Mouse (Mus musculus) thymus, postnatal 10 days (tissue): ENCODE measurements around the gene Tgm1.

Experiments
- DNase-seq, 2 experiments: peaks; one replicate each; pipeline ENCODE4 v3.0.0; 2021; ENCODE audit warnings: low spot score in 2 of 2

The Tgm1 gene

GRCm38 (mm10) chr14:55724411-55724871, 10.7 kb upstream of the Tgm1 start:
- peak; percentile 76 to 82 for DNase-seq

GRCm38 (mm10) chr14:55723433-55723832, 9.7 kb upstream of the Tgm1 start:
- no peak for DNase-seq

- no peak for DNase-seq
Observed at GRCm38 (mm10) chr14:55722438-55722945, 8.8 kb upstream of the Tgm1 start.

- DNase-seq, result peak; percentile 96 to 97
Observed at GRCm38 (mm10) chr14:55721700-55722437, 8.1 kb upstream of the Tgm1 start, which contains the start of gene Rabggta. Gene Rabggta (minus strand): TSS chr14:55722263.

- DNase-seq, result no peak
Observed at GRCm38 (mm10) chr14:55721076-55721475, 7.3 kb upstream of the Tgm1 start.

DNA sequence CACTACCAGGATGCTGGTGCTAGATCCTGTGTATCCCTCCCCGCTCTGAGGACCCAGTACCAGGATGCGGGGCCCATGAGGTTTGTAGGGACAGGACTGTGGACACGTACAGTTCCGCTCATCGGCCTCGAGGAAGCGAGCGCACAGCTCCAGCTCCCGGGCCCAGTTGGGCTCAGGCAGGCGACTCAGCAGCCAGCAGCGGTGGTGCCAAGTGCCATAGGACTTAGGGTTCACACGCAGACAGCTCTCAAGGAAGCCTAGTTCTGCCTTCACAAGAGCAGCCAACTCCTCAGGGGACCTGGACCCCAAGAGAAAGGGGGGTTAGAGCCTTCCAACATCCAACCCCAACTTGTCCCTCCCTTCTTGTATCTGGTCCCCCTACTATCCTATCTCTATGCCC, 6.9 kb upstream of the Tgm1 start:
- DNase-seq, result no peak

DNA sequence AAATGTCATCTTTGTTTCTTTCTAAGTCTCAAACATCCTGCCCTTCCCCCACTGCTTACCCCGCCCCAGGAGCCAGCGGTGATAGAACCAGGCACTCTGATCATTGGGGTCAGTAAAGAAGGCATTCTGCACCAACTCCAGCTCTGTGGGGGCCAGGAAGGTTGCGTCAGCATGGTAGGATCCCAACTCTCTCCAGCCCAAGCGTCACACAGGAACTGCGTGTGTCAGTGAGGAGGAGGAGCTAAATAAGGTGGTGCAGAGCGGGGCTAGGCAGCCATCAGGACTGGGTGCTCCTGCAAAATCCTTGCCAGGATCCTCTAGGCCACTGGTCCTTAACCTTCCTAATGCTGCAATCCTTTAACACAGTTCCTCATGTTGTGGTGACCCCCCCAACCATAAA, 6.0 kb upstream of the Tgm1 start:
- DNase-seq, result no peak

DNA sequence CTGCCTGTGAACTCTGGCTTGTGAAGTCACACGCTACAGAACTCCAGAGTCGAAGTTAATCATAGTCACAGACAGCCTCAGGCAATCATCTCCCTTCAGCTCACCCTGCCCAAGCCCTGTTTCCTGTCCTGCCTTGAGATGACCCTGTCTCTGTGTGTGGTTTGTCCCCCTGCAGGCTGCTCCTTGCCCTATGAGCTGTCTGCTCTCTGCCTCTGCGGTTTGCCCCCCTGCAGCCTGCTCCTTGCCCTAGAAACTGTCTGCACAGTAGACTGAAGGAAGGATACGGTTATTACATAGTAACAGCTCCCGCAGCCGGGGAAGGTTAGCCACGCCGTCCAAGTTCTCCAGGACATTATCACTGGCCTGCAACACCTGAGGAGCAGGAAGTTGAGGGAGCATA, 3.2 kb upstream of the Tgm1 start:
- no peak for DNase-seq

GRCm38 (mm10) chr14:55716271-55716670, 2.5 kb upstream of the Tgm1 start:
- no peak for DNase-seq

DNA sequence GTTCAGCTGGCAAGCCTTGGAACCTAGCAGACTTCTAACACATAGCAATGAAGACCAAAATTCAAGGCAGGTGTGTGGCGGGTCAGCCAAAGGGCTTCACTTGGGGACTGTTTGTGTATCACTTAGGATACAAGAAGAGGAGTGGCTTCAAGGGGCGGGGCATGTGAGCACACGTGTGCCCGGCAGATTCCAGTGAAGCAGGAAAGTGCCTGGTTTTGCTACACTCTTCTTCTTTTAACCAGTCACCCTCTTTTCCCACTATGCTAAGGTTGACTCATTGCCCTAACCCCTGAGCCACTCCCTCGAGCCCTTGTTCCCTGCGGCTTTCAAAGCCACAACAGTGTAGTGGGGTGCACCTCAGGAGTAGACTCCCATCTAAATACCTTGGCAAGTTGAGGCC, 1.2 kb upstream of the Tgm1 start:
- no peak for DNase-seq

DNA sequence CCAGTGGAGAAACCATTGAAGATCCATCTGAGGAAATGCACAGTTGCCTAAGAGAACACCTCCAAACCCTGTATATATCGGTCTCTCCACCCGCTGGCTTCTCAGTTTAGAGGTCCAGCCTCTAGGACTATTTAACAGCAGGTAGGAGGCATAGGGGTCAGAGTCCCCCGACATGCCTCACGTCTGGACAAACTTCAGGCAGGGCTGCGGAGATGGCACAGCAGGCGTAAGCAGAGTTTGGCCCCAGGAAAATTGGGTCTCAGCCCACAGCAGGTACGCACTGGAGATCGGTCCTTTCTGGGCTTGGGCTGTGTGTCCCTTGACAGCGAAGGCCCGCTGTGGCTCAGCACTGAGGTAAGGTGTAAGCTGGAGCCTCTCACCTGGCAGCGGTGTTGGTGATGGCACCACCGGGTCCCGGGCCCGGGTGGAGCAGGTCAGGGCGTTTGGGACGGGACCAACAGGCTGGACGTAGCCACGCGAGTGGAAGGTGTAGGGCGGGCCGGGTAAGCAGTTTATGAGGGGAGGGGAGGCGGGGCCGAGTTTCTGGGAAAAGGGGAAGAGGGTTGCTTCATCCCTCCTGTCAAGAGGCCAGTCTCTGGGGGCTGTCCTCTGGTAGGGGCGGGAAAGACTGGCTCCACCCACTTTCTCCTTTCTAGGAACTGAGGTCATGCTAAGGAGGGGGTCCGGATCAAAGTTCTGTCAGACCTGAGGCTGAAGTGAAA, 558 bp downstream of the Tgm1 start:
- DNase-seq, result no peak

DNA sequence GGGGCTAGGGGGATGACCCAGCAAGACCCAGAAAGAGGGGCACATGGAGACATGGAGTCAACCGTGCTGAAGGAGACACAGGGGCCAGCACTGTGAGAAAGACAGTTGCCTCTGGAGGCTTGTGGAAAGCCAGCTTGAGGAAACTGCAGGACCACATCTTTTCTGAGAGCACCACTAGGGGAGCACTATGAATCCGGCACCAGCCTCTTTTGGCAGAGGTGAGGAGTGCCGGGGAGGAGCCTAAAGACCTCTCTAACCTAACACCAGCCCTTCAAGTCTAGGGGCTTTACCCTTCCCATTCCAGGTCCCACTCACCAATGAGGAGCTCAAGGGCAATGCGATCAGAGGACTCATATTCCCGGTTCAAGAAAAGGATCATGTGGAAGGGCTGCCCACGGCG, 1.9 kb downstream of the Tgm1 start:
- DNase-seq, result no peak

- no peak for DNase-seq
Observed at GRCm38 (mm10) chr14:55709509-55709908, 4.2 kb downstream of the Tgm1 start.

GRCm38 (mm10) chr14:55707397-55707796, 6.3 kb downstream of the Tgm1 start:
- no peak for DNase-seq

GRCm38 (mm10) chr14:55706051-55706600, 7.6 kb downstream of the Tgm1 start:
- no peak for DNase-seq

DNA sequence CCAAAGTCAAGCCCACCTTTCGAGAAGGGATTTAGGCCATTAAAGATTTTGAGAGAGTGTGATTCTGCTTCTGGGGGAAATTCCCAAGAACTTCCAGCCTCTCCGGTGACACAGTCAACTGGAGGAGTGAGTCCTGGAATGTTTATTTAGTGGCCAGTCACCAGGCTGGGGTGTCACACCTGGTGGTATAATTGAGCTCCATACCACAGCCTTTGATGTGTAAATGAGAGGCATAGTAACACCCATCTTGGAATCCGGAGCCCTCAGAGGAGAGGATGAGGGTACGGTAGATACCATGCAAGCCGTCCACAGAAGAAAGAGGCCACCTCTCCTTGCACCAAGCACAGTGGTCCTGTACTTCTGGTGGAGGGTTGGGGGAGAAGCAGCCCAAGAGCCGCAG, 11.0 kb downstream of the Tgm1 start:
- DNase-seq, result no peak

DNA sequence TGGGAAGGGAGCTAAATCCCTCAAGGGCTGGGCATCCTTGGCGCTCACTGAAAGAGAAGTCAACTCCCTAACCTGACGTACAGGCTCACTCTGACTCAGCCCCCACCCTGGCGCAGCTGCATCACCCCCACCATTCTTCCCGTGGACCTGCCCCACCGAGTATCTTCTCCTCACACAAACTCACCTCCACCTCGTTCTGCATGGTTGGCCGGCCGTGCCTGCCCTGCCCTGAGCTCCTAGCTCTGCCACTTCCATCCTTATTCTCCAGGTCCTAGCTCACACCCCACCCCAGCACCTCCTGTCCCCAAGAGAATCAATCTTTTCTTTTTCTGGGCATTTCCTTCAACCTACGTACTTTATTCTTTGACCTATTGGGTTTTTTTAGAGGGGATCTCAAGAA, 12.6 kb downstream of the Tgm1 start:
- no peak for DNase-seq

GRCm38 (mm10) chr14:55697226-55697625, 16.5 kb downstream of the Tgm1 start:
- no peak for DNase-seq

- no peak for DNase-seq
Observed at GRCm38 (mm10) chr14:55689433-55689832, 24.3 kb downstream of the Tgm1 start.

GRCm38 (mm10) chr14:55682118-55682493, 31.6 kb downstream of the Tgm1 start:
- no peak for DNase-seq

- peak; percentile 89 to 95 for DNase-seq
Observed at GRCm38 (mm10) chr14:55681160-55682117, 32.3 kb downstream of the Tgm1 start, which contains the start of gene Tinf2. Gene Tinf2 (minus strand): TSS chr14:55681820.
